Mouse (Mus musculus) kidney, postnatal 36 days (tissue): ENCODE data around the gene Prss30.
A peak's percentile ranks its signal among the peaks of the same experiment; 100 is the strongest.

Experiments
- DNase-seq, 2 experiments: peaks; one replicate each; pipeline ENCODE4 v3.0.0; 2021 to 2022; ENCODE audit warnings: mixed read lengths in 2 of 2

Gene Prss30

DNA sequence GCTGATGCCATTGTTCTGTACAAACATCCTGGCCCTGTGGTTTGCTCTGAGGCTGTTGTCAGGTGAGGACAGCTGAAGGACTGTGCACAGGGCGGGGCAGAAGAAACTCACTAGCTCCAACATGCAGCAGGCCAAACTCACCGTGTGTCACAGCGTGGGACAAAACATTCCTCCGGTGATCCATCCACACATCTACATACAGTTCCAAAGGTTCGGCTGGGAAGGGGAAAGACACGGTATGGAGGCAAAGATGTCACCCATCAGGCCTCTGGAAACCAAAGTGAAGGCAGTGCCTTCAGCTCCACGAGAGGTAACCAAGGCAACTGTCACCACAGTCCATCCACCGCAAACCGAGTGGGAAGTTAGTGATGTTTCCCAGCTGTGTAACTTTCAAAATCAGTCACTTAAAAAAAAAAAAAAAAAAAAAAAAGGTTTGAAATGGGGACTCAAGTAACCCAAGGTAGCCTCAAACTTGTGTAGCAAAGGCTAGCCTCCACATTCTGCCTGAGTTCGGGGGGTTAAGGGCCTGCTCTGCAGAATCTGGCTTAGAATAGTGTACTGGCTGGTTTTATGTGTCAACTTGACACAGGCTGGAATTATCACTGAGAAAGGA lies at the start of gene Prss30:
Gene Prss30 (minus strand): TSS at position 270 of the 613 bp plus-strand sequence.
- no peak for DNase-seq

DNA sequence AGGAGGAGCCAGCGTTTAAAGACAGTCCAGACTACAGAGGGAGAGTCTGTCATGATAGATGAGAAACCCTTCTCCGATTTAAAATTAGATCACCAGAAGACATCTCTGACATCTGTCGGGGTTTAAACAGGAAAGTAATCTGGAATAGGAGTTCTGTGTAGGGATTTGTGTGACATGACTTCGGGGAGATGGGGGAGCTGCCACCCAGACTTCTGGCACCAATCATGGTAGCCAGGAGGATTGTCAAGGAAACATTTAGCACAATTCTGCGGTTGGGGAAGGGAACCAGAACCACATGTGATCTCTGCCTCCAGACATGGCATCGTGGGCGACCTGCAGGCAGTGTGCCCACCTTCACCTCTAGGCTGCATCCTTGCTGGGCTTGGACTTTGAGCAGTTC lies 49.1 kb upstream of the Prss30 start:
- DNase-seq: no peak

DNA sequence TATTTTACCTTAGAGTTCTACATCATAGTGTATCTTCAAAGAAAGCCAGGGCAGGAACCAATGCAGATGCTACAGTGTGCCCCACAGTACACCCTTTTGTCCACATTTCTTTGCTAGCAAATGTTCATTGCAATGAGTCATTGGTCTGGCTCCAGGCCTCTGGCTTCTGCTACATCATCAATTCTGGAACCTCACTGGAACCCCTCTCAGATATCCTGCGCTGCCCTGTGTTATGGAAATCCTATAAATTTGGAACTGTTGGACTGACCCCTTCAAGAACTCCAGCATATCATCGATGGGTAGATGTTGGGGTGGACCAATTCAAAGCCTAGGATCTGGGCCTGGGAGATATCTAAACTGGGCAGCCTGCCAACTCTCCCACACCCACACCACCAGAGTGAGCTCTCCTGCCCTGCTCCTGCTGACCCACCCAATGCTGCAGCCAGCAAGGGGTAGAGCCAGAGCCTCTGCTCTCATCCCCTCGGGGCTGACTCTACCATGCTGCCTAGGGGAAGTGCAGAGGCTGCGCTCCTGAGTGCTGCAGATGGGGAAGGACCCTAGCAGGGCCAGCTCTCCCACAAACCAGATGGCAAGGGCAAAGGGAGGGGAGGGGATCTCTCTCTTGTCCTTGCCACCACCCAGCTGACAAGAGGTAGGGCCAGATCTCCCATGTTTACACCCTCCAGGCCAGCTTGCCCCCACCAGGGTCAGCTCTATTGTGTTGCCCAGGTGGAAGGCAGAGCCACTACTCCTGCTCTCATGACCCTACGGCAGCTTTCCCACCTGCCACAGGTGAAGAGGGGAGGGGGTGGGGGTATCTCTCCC lies 41.2 kb upstream of the Prss30 start:
- DNase-seq: no peak

DNA sequence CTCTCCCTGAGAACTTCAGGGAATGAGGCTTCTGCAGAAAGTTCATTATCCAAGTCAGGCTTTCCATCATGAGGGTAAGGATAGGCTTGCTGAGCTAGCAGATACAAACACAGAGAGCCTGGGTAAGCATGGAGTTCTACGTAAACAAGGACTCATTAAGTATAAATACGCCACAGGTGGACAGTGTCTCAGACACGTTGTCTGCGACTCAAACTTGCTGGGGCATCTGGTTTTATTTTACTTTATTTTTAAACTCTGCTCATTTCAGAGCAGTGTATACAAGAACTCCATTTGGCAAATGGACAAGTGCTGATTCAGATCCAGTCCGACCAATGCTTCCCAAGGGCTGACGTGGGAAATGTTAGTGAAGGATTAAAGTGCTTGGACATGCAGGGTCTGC lies 40.3 kb upstream of the Prss30 start:
- DNase-seq: no peak

DNA sequence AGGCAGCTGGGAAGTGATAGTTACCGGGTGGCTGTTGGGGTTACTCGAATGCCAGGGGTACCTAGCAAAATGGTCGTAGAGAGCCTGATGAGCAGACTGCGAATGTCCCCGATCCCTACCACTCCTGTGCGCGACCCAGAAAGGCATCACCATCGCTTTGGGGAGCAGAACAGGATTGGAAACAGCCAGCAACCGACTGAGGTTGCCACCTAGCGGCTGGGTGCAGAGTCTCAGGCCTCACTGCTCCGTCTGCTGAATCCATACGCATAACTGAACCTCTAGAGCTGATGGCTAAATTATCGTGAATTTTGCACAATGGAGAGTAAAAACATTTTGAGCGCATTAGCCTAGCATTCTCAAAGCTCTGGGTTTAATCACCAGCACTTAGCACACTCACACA lies 35.4 kb upstream of the Prss30 start:
- DNase-seq: peak; percentile 16 to 67

DNA sequence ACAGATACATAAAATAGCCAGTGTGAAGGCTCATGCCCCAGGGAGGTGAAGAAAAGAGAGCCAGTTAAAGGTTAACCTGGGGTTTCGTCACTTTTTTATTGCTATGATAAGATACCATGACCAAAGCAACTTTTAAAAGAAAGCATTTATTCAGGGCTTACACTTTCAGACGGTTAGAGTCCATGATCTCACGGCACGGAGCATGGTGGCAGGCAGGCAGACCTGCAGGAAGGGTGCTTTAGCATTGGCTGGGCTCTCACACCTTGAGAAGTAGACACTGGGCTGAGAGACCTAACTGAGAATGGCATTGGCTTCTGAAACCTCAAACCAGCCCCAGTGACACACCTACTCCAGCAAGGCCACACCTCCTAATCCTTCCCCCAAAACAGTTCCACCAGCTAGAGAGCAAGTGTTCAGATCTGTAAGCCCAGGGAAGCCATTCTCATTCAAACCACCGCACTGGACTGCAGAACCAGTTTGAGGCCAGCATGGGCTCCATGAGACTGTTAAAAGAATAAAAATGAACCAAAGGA lies 34.1 kb upstream of the Prss30 start:
- DNase-seq: no peak

DNA sequence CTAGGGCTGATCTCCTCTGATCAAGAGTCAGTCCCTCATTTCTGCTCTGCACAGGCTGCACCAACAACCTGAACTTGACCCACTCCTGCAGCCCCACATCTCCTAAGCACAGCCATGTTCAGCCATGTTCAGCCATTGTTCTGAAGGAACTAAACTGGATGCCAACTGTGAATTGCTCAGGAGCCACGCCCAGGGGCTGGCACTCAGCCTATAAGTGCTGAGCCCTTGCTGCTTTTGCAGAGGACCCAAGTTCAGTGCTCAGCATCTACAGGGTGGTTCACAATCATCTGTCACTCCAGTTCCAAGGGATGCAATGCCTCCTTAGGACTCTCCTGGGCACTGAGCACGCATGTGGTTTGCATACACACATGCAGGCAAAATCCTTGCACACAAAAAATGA lies 32.6 kb upstream of the Prss30 start:
- DNase-seq: no peak

DNA sequence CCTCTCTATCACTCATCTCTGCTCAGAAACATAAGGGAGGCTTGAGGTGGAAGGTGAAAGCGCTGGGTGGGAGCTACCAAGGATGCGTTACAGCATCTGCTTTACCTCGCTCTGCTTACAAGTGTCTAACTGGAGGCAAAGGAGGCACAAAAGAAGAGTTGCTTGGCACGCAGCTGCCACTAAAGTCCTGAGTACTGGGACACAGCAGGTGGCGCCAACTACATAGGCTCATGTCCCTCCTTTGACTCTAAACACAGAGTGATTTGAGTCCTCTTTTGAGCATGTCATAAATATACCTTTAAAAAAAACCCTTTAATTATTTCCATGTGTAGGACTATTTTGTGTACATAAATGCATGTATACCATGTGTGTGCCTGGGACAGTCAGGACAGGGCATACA lies 29.3 kb upstream of the Prss30 start:
- peak in 1 of 2 experiments; percentile 45 for DNase-seq

DNA sequence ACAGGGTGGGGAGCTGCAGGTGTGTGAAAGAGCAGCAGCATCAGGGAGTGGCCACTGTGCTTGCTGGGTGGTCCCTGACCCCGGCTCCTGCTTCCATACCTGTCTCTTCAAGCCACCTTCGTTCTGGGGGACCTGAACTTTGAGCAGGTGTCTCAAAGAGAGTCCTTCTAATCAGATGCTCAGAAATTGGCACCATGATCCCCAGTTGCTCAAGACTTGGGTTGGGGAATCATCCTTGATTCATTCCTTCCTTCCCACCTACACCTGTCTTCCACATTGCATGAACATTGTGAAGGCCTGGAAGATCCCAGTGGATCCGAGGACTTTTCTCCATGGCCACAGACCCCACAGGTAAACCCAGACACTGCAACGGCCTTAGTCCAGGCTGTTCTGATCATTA lies 27.7 kb upstream of the Prss30 start:
- DNase-seq: no peak

DNA sequence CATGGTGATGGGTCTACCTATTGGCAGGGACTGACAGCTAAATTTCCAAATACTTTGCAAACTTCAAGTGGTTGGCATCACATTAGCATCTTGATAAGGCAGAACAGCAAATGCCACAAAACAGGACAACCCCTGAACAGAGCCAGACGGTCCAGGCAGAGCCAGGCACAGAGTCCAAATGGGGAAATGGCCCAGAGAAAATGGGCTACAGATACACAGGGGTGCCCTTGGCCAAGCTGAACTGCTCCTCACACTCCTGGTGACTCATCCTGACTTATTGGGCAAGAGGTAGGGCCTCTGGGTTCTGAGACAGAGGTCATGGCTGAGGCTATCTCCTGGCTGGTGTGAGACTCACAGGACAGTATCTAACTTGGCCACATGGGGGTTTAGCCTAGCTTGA lies 27.0 kb upstream of the Prss30 start:
- DNase-seq: no peak

DNA sequence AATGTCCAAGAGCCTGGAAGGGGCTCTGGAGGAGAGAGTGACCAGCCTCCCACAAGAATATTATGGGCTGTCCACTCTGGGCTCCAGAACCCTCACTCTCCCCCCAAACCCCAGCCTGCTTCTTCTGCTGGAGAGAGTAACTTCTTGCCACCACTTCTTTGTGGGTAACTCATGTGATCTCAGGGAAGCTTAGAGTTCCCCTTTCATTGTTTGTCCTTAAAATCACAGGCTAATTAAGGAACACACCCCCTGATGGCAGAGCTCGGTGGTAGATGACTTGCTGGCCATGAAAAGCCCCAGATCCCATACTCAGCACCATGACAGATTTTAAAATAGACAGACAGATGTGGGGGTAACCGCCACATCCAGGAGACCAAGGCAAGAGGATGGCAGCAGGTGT lies 26.6 kb upstream of the Prss30 start:
- DNase-seq: no peak

DNA sequence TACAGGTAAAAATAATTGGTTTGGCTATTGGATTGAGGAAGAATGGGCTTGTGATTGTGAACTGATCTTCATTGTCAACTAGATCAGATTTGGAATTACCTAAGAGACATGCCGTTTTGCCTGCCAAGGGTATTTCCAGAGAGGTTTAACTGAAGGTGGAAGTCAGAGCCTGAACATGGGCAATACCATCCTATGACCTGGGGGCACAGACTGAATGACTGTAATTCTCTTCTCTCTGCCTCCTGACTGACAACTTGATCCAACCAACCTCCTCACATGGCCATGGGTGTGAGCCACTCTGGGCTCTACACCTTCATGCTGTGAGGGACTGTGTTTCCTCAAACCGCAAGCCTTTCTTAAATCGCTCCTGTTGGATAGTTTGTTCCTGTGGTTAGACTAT lies 24.7 kb upstream of the Prss30 start:
- DNase-seq: no peak

DNA sequence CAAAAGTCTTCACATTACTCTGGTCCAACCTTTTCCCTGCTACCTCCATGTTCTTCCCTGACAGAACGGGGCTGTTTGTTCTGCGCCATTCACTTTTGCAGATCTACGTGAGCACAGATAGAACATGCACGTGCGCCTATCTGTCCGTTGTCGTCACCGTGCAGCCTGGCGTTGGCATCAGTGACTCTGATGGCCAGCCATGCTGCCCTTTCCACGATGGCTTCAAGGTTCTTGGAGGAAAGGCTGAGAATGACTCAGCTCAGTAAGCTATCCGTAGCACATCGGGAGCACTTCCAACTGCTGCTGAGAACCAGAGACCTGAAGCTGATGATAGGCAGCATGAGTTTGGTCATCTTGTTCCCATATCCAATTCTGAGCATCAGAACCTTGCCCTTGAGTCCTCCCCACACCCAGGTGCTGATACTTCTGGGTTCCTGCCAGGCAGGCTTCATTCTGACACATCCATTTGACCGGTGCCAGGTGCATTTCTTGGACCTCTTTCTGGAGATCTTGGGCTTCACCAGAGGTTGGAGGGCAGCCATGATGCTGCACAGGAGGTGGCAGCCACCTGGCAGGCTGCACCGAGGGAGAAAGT lies 23.8 kb upstream of the Prss30 start:
- no peak for DNase-seq

DNA sequence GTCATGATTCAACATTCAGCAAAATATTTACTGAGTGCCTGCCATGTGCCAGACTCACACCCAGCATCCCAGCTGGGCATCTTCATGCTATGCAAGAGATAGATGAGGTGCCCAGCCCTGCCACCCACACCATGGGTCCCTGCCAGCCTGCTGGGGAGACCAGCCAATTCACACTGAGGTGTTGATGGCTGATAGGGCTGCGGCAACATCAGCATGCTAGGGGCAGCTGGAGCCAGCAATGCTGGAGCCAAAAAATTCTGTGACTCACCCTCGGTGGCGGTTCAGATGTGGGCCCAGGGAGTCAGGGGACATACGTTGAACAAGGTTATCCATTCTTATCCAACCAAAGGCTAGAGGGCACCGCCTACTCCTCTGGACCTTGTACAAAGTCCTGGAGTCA lies 20.0 kb upstream of the Prss30 start:
- DNase-seq: no peak

DNA sequence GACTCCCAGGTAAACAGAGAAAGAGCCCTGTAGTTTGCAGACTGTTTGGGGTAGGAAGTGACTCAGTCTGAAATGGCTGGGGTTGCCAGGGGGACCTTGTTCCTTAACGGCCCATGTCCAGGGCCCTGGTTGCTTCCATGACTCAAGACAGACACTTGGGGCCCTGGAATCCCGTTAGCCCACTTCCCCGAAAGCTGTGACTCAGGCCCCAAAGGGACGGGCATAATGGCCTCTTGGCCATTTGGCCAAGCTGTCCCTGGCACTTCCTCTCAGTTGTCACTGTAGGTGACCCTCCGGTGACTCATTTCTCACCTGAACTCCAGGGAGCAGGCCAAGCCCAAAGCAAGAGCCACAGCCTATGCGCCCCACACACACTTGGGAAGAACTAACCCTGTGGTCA lies 18.0 kb upstream of the Prss30 start:
- no peak for DNase-seq

DNA sequence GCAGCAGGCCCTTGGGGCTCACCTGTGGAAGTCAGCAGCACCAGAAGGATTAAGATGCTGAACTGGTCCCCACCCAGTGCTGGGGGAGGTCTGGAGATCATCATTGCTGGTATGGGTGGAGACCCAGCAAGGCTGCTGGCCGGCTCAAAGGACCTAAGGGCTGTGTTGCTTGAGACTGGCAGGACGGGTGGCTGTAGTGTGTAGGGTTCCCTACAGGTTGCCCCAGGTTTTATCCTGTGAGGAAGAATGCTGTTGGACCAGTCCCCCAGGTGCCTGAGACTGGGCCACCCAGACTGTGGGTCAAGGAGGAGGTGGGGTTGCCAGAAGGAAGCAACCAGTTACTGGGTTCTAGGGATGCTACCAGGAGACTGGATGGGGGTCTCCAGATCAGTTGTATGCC lies 17.5 kb upstream of the Prss30 start, which contains the start of gene Prss22:
Gene Prss22 (minus strand): TSS at position 200 of the 400 bp plus-strand sequence.
- DNase-seq: no peak

DNA sequence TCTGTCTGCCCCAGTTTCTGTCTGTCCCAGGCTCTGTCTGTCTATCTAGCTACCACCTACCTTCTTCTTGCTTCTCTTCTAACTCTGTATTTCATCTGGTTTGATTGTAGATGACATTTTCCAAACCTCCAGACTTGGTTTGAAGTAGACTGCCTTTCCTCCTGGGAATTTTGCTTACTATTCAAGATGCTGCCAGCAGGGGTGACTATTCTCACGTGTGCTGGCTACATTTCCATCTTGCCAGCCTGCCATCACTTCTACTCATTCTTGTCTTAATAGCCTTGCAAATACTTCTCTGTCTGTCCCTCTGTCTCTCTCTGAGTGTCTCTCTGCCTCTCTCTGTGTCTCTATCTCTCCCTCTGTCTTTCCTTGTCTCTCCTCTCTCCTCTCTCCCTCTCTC lies 15.1 kb upstream of the Prss30 start:
- no peak for DNase-seq

DNA sequence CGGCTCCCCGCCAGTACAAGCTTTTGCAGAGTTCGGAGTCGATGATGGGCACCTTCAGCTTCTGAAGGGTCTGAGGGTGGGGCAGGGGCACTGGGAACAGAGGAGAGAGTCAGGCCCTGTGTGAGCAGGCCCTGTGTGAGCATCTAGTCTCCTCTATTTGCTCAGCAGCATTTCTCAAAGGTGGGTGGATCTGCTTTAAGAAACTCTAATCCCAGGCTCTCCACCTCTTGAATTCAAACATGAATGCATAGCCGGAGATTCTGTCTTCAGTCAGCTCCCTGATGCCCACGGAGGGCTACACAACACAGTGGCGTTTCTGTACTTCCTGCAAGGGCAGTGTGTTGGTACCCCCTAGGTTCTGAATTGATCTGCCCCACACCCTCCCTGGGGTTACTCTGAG lies 14.3 kb upstream of the Prss30 start:
- DNase-seq: no peak

DNA sequence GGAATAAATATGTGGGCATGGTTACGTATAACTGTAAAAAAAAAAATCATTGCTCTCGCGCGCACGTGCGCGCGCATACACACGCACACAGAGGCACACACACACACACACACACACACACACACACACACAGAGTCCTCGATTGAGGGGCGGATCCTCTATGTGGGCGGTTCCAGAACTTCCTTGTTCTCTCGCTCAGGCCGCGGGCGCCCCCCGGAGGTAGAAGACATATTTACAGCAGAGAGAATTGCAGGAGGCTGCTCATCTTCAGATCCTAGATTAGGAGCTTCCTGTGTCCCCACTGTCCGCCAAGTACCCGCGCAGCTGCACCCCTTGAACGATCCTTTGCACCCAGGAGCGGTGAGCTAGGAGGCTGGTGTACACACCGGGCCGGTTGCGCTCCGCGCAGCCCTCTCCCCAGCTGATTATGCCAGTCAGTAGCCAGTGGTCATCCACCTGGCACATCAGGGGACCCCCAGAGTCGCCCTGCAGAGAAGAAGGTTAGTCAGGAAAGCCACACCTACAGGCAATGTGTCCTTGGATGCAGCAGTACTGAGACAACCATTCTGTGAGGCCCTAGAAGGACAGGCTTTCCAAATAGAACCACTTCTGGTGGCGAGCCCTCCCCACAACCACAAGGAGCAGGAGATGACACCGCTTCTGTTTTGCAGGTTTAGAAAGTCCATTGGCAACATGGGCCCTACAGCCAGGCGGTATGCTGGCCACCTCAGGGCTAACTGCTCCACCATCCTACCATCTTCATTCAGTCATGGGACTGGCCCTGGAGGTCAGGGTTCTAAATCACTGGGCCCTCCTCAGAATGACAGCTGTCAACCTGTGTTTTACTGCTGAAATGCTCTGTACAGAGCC lies 13.4 kb upstream of the Prss30 start:
- DNase-seq: peak; percentile 92 to 98

DNA sequence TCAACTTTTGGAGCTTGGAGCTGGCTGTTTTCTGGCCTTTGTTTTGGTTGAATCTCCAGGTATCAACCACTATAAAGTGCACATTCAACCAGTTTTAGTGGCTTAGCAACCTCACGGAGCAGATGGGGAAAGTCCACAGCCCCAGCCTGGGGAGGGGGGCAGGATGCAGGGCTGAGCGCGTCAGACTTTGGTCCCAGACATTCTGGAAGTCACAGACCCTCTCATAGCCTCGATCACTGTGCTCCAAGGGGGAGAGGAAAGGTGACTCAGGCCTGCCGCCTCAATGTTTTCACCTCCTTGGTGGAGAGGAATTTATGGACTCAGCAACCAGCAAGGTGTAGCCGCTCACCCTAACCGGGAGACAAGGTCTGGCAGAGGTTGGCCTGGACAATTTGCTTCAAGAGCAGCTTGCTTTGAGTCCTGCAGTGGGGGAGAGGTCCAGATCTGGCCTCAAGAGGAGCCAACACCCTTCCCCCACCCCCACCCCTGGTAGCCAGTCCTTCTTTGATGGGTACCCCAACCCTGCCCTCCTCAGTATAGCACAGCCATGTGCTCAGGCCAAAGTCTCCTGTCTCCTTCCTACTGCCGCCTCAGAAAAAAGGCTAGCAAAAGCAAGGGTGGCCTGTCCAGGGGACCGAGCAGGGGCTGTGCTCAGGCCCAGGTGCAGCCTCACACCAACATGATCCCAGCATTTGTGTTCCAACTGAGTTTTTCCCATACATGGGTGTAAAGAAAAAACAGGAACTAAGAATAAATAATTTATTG lies 12.6 kb upstream of the Prss30 start:
- DNase-seq: peak; percentile 75 to 78

DNA sequence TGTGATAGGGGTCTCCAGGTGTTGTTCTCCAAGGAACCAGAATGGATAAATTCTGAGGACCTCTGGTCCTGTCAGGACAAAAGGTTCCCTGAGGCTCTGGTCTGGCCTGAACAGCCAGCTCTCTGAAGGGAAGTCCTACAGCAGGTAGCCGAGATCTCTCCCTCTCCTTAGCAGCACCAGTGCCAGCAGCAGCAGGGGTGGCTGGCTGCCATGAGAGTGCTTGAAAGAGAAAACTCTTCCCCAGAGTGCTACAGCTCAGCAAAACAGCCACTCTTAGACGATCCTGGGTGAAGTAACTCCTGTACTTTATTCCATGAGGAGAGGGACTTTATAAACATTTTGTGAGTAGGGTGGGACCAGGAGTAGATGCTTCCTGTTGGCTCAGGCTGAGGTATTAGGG lies 9.4 kb upstream of the Prss30 start:
- DNase-seq: no peak

DNA sequence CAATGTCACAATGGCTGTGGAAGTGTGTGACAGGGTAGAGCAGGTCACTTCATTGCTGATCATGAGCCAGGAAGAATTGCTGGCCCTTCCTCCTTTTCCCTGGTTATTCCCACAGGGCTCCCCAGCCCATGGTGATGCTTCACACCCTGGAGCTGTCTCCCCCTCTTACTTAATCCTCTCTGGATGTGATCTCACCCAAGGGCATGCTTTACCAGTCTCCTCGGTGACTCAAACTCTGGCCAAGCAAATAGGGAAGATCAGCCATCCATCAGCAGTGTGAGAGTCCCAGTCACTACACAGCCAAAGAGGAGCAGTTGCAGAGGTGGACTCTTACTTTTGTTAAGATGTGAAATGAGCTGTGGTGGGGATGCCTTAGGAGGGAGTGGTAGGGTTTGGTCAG lies 4.6 kb upstream of the Prss30 start:
- DNase-seq: no peak
